Mouse (Mus musculus): Measurements from ENCODE around the gene Coq2. TPM values are rescaled to one million over a fixed set of nuclear protein-coding genes. Genes with fewer than 3 reads are reported as not detected.

The Coq2 gene
- polyA plus RNA-seq, 1 experiment, result 43.1 TPM

GRCm38 (mm10) chr5:100650969-100651368 lies 24.0 kb downstream of the Coq2 start:
- 85% methylated on average over 7 of the region's 7 CpGs for WGBS
- no peak for DNase-seq (ENCODE audit: low read depth in 1 of 2, low spot score in 2 of 2)
- Histone ChIP-seq H3K27ac (ENCODE audit: insufficient read depth, low read length) (no peak overlapping the region), H3K27me3 (ENCODE audit: control insufficient read depth, insufficient read depth, low read length) (no peaks in the 10 kb centered on the region), H3K4me1 (ENCODE audit: control insufficient read depth, insufficient read depth, insufficient read length) (peaks cover 24% of the 10 kb centered on the region), H3K4me3 (ENCODE audit: extremely low read depth, insufficient read depth, insufficient read length) (no peak overlapping the region), H3K36me3 (ENCODE audit: control insufficient read depth, insufficient read depth, low read length) (peaks cover 2% of the 10 kb centered on the region; the same call in 1 of the 2 replicates)
- TF ChIP-seq POLR2A (IDR thresholded peaks at IDR 0.05; ENCODE audit: low read depth, low read length) (no peak), CTCF (IDR thresholded peaks at IDR 0.05; ENCODE audit: extremely low read depth, insufficient read depth, insufficient read length, insufficient replicate concordance) (no peak)

- H3K27me3 ChIP-seq (ENCODE audit: control insufficient read depth, insufficient read depth, low read length), result no peaks in the 10 kb centered on the region
- H3K36me3 ChIP-seq (ENCODE audit: control insufficient read depth, insufficient read depth, low read length), result no peaks in the 10 kb centered on the region
- H3K4me3 ChIP-seq (ENCODE audit: extremely low read depth, insufficient read depth, insufficient read length), result no peak overlapping the region
- peak overlapping the region; percentile 30 for H3K27ac ChIP-seq (ENCODE audit: insufficient read depth, low read length)
- peaks cover 37% of the 10 kb centered on the region for H3K4me1 ChIP-seq (ENCODE audit: control insufficient read depth, insufficient read depth, insufficient read length)
- no peak for DNase-seq (ENCODE audit: low read depth in 1 of 2, low spot score in 2 of 2)
- no peak for TF ChIP-seq CTCF (IDR thresholded peaks at IDR 0.05; ENCODE audit: extremely low read depth, insufficient read depth, insufficient read length, insufficient replicate concordance)
- TF ChIP-seq POLR2A (IDR thresholded peaks at IDR 0.05; ENCODE audit: low read depth, low read length), result no peak
- 47% methylated on average over 6 of the region's 6 CpGs for WGBS
These were observed 26.4 kb downstream of the Coq2 start for GRCm38 (mm10) chr5:100648546-100648945.

- no peaks in the 10 kb centered on the region for H3K36me3 ChIP-seq (ENCODE audit: control insufficient read depth, insufficient read depth, low read length)
- peaks cover 42% of the 10 kb centered on the region for H3K4me1 ChIP-seq (ENCODE audit: control insufficient read depth, insufficient read depth, insufficient read length)
- DNase-seq (ENCODE audit: low read depth in 1 of 2, low spot score in 2 of 2), result no peak
- 51% methylated on average over 10 of the region's 10 CpGs for WGBS
- H3K4me3 ChIP-seq (ENCODE audit: extremely low read depth, insufficient read depth, insufficient read length), result no peak overlapping the region
- H3K27me3 ChIP-seq (ENCODE audit: control insufficient read depth, insufficient read depth, low read length), result no peaks in the 10 kb centered on the region
- H3K27ac ChIP-seq (ENCODE audit: insufficient read depth, low read length), result peak overlapping the region; percentile 30; the same call in 1 of the 2 replicates
- TF ChIP-seq CTCF (IDR thresholded peaks at IDR 0.05; ENCODE audit: extremely low read depth, insufficient read depth, insufficient read length, insufficient replicate concordance), result no peak
- TF ChIP-seq POLR2A (IDR thresholded peaks at IDR 0.05; ENCODE audit: low read depth, low read length), result no peak
These were observed 26.9 kb downstream of the Coq2 start for GRCm38 (mm10) chr5:100648046-100648445.

GRCm38 (mm10) chr5:100646558-100646957 lies 28.4 kb downstream of the Coq2 start:
- no peaks in the 10 kb centered on the region for H3K36me3 ChIP-seq (ENCODE audit: control insufficient read depth, insufficient read depth, low read length)
- no peak for TF ChIP-seq POLR2A (IDR thresholded peaks at IDR 0.05; ENCODE audit: low read depth, low read length)
- no peak overlapping the region for H3K27ac ChIP-seq (ENCODE audit: insufficient read depth, low read length)
- DNase-seq (ENCODE audit: low read depth in 1 of 2, low spot score in 2 of 2), result no peak
- peaks cover 57% of the 10 kb centered on the region for H3K4me1 ChIP-seq (ENCODE audit: control insufficient read depth, insufficient read depth, insufficient read length)
- H3K4me3 ChIP-seq (ENCODE audit: extremely low read depth, insufficient read depth, insufficient read length), result no peak overlapping the region
- 86% methylated on average over 4 of the region's 4 CpGs for WGBS
- no peaks in the 10 kb centered on the region for H3K27me3 ChIP-seq (ENCODE audit: control insufficient read depth, insufficient read depth, low read length)

- DNase-seq (ENCODE audit: low read depth in 1 of 2, low spot score in 2 of 2), result peak in 1 of 2 experiments; percentile 61
- peaks cover 63% of the 10 kb centered on the region for H3K4me1 ChIP-seq (ENCODE audit: control insufficient read depth, insufficient read depth, insufficient read length)
- peak overlapping the region; percentile 7; the same call in 1 of the 2 replicates for H3K4me3 ChIP-seq (ENCODE audit: extremely low read depth, insufficient read depth, insufficient read length)
- TF ChIP-seq POLR2A (IDR thresholded peaks at IDR 0.05; ENCODE audit: low read depth, low read length) (no peak), CTCF (IDR thresholded peaks at IDR 0.05; ENCODE audit: extremely low read depth, insufficient read depth, insufficient read length, insufficient replicate concordance) (no peak)
- H3K36me3 ChIP-seq (ENCODE audit: control insufficient read depth, insufficient read depth, low read length), result no peaks in the 10 kb centered on the region
- peak overlapping the region; percentile 81 for H3K27ac ChIP-seq (ENCODE audit: insufficient read depth, low read length)
- H3K27me3 ChIP-seq (ENCODE audit: control insufficient read depth, insufficient read depth, low read length), result no peaks in the 10 kb centered on the region
- WGBS, result 2% methylated on average over 7 of the region's 7 CpGs
These were observed 30.9 kb downstream of the Coq2 start for GRCm38 (mm10) chr5:100643991-100644535.

GRCm38 (mm10) chr5:100643253-100643990 lies 31.5 kb downstream of the Coq2 start:
- no peaks in the 10 kb centered on the region for H3K36me3 ChIP-seq (ENCODE audit: control insufficient read depth, insufficient read depth, low read length)
- 6% methylated on average over 12 of the region's 12 CpGs for WGBS
- TF ChIP-seq CTCF (IDR thresholded peaks at IDR 0.05; ENCODE audit: extremely low read depth, insufficient read depth, insufficient read length, insufficient replicate concordance), result no peak
- no peak; the same call in 1 of the 2 replicates for TF ChIP-seq POLR2A (IDR thresholded peaks at IDR 0.05; ENCODE audit: low read depth, low read length)
- no peak for DNase-seq (ENCODE audit: low read depth in 1 of 2, low spot score in 2 of 2)
- peaks cover 62% of the 10 kb centered on the region for H3K4me1 ChIP-seq (ENCODE audit: control insufficient read depth, insufficient read depth, insufficient read length)
- peak overlapping the region; percentile 81 for H3K27ac ChIP-seq (ENCODE audit: insufficient read depth, low read length)
- no peak overlapping the region for H3K4me3 ChIP-seq (ENCODE audit: extremely low read depth, insufficient read depth, insufficient read length)
- H3K27me3 ChIP-seq (ENCODE audit: control insufficient read depth, insufficient read depth, low read length), result no peaks in the 10 kb centered on the region

GRCm38 (mm10) chr5:100642316-100642715 lies 32.6 kb downstream of the Coq2 start:
- no peak for DNase-seq (ENCODE audit: low read depth in 1 of 2, low spot score in 2 of 2)
- Histone ChIP-seq H3K27ac (ENCODE audit: insufficient read depth, low read length) (peak overlapping the region; percentile 81; the same call in 1 of the 2 replicates), H3K4me1 (ENCODE audit: control insufficient read depth, insufficient read depth, insufficient read length) (peaks cover 61% of the 10 kb centered on the region), H3K36me3 (ENCODE audit: control insufficient read depth, insufficient read depth, low read length) (no peaks in the 10 kb centered on the region), H3K27me3 (ENCODE audit: control insufficient read depth, insufficient read depth, low read length) (no peaks in the 10 kb centered on the region), H3K4me3 (ENCODE audit: extremely low read depth, insufficient read depth, insufficient read length) (no peak overlapping the region)
- 35% methylated on average over 5 of the region's 5 CpGs for WGBS
- TF ChIP-seq CTCF (IDR thresholded peaks at IDR 0.05; ENCODE audit: extremely low read depth, insufficient read depth, insufficient read length, insufficient replicate concordance) (no peak), POLR2A (IDR thresholded peaks at IDR 0.05; ENCODE audit: low read depth, low read length) (no peak)
